Mouse (Mus musculus) hindbrain, embryonic 14.5 days (tissue): ENCODE results near the gene Fbxo46. TPM values are rescaled to one million over a fixed set of nuclear protein-coding genes. Genes with fewer than 3 reads are reported as not detected.

Experiments
- ATAC-seq: fragments of 200-750 bp; cut with Nextera tagmentation; 2 replicates; pipeline ENCODE4 v1.8.0; 2017; ENCODE audit warnings: moderate number of reproducible peaks, mild to moderate bottlenecking, moderate TSS enrichment, moderate library complexity; ENCODE audit not compliant: low FRiP score
- DNase-seq: peaks from one replicate; pipeline ENCODE4 v3.0.0-alpha.2; 2015; ENCODE audit warnings: low spot score
- H3K27ac ChIP-seq: fragments of 300-500 bp; sonication (generic); 2 replicates; pipeline ENCODE4 v1.5.1; 2014; ENCODE audit warnings: mild to moderate bottlenecking, moderate library complexity
- H3K27me3 ChIP-seq: fragments of 300-500 bp; sonication (generic); 2 replicates; pipeline ENCODE4 v1.6.1; 2014; ENCODE audit warnings: mild to moderate bottlenecking, low read length, mixed read lengths; ENCODE audit not compliant: control insufficient read depth, insufficient read depth
- H3K36me3 ChIP-seq: fragments of 300-500 bp; sonication (generic); replicated peaks from 2 replicates; pipeline ENCODE4 v1.6.1; 2014; ENCODE audit not compliant: control insufficient read depth, insufficient read depth
- H3K4me1 ChIP-seq: fragments of 300-500 bp; sonication (generic); replicated peaks from 2 replicates; pipeline ENCODE4 v1.6.1; 2014; ENCODE audit warnings: antibody characterized with exemption, low read length, mixed read lengths; ENCODE audit not compliant: control insufficient read depth, insufficient read depth
- H3K4me2 ChIP-seq: fragments of 300-500 bp; sonication (generic); replicated peaks from 2 replicates; pipeline ENCODE4 v1.6.1; 2014; ENCODE audit warnings: mild to moderate bottlenecking, moderate library complexity
- H3K4me3 ChIP-seq: fragments of 300-500 bp; sonication (generic); replicated peaks from 2 replicates; pipeline ENCODE4 v1.5.1; 2014; ENCODE audit warnings: mild to moderate bottlenecking, low read length
- H3K9ac ChIP-seq: fragments of 300-500 bp; sonication (generic); 2 replicates; pipeline ENCODE4 v1.6.1; 2014
- H3K9me3 ChIP-seq: fragments of 300-500 bp; sonication (generic); 2 replicates; pipeline ENCODE4 v1.6.1; 2016; ENCODE audit warnings: low read length; ENCODE audit not compliant: control insufficient read depth
- WGBS: fragments of 180-500 bp; shearing (Covaris S2); extraction: QIAGEN DNeasy Blood & Tissue Kit; methylation state at CpG from one replicate; pipeline ENCODE4 v1.1.7; 2014; 5-methylcytosine and 5-hydroxymethylcytosine counted together
- polyA plus RNA-seq: library from polyadenylated mRNA; unstranded; fragments of >200 nt; fragmentation: Nextera tagmentation; extraction: Ambion mirVana; gene quantifications from 2 replicates; pipeline ENCODE4 v1.2.1, GENCODE M21; 2014

Gene Fbxo46
- polyA plus RNA-seq, 1 experiment from 2014 or later = 11.9 TPM

GRCm38 (mm10) chr7:19096421-19096976 lies 23.2 kb upstream of the Fbxo46 start:
- 46% methylated on average over 5 of the region's 5 CpGs for WGBS
- H3K9me3 ChIP-seq = no peaks in the 10 kb centered on the region
- H3K4me3 ChIP-seq = peak overlapping the region; percentile 52
- peaks cover 28% of the 10 kb centered on the region; the same call in 1 of the 2 replicates for H3K4me1 ChIP-seq
- H3K27ac ChIP-seq = no peak overlapping the region
- DNase-seq = no peak
- no peak for ATAC-seq
- 0 out of 2 replicates have a peak overlapping the region, but pooled peaks have one; percentile 63 for H3K9ac ChIP-seq
- peaks cover 10% of the 10 kb centered on the region; the same call in 1 of the 2 replicates for H3K36me3 ChIP-seq
- H3K27me3 ChIP-seq = peaks cover 22% of the 10 kb centered on the region
- peak overlapping the region; percentile 94 for H3K4me2 ChIP-seq

- Histone ChIP-seq H3K4me2 (0 out of 2 replicates have a peak overlapping the region, but pooled peaks have one; percentile 0), H3K27me3 (peaks cover 19% of the 10 kb centered on the region), H3K4me3 (no peak overlapping the region), H3K9ac (no peak overlapping the region), H3K4me1 (peaks cover 24% of the 10 kb centered on the region; the same call in 1 of the 2 replicates), H3K36me3 (0 out of 2 replicates have a peak, but pooled peaks cover 4% of the 10 kb centered on the region), H3K9me3 (no peaks in the 10 kb centered on the region), H3K27ac (no peak overlapping the region)
- WGBS = 65% methylated on average over 2 of the region's 2 CpGs
- DNase-seq = no peak
- ATAC-seq = no peak
These were observed 22.4 kb upstream of the Fbxo46 start for GRCm38 (mm10) chr7:19097217-19097616.

DNA sequence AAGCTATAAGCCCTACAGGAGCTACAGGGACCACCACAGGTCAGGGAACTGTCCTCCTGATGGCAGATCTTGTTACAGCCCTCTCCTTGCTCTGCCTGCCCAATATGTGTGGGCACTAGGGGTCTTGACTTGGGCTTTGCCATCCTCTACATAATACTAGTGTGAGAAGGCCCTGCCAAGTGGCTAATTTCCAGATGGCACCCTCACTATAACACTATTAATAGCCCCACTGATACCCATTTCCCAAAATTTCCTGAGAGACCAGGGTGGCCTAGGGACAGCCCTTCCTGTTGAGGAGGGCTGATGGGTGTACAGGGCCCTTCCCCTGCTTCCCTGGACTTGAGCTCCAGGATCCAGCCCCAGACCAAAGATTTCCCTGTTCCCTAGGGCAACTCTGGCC lies 21.8 kb upstream of the Fbxo46 start:
- Histone ChIP-seq H3K4me1 (peaks cover 20% of the 10 kb centered on the region; the same call in 1 of the 2 replicates), H3K27me3 (peaks cover 13% of the 10 kb centered on the region; the same call in 1 of the 2 replicates), H3K4me3 (no peak overlapping the region), H3K36me3 (no peaks in the 10 kb centered on the region), H3K9me3 (no peaks in the 10 kb centered on the region), H3K27ac (no peak overlapping the region), H3K4me2 (no peak overlapping the region), H3K9ac (no peak overlapping the region)
- DNase-seq (no peak), ATAC-seq (no peak)

DNA sequence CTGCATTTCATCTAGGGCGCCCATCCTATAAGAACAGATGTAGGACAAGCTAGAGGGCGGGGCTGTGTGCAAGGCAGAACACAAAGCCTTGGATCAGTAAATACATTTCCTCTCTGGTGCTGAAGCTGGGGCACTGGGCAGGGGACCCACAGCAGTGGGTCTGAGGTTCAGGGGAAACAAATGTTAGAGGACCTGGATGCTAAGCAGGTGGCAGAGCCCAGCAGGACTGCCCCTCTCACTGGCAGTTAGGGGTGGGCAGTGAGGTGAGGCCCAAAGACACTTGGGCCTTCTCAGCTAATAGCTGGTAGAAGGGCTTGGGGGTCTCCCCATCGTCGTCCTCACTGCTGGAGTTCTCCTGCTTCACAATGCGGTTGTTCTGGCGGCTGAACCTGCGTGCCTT lies 20.8 kb upstream of the Fbxo46 start:
- 54% methylated on average over 7 of the region's 7 CpGs for WGBS
- H3K4me1 ChIP-seq = peaks cover 12% of the 10 kb centered on the region; the same call in 1 of the 2 replicates

GRCm38 (mm10) chr7:19100290-19100689 lies 19.4 kb upstream of the Fbxo46 start:
- Histone ChIP-seq H3K4me3 (no peak overlapping the region), H3K27ac (no peak overlapping the region), H3K4me2 (no peak overlapping the region), H3K27me3 (peaks cover 3% of the 10 kb centered on the region; the same call in 1 of the 2 replicates), H3K9ac (no peak overlapping the region), H3K4me1 (peaks cover 11% of the 10 kb centered on the region; the same call in 1 of the 2 replicates), H3K36me3 (no peaks in the 10 kb centered on the region), H3K9me3 (no peaks in the 10 kb centered on the region)
- ATAC-seq (no peak), DNase-seq (no peak)
- 94% methylated on average over 1 of the region's 1 CpGs for WGBS

More for the DNA sequence above, 20.8 kb upstream of the Fbxo46 start:
- no peak for ATAC-seq
- H3K4me3 ChIP-seq = no peak overlapping the region
- no peak overlapping the region for H3K9ac ChIP-seq
- no peak for DNase-seq
- H3K27me3 ChIP-seq = peaks cover 13% of the 10 kb centered on the region; the same call in 1 of the 2 replicates
- no peaks in the 10 kb centered on the region for H3K9me3 ChIP-seq
- H3K27ac ChIP-seq = no peak overlapping the region
- H3K36me3 ChIP-seq = no peaks in the 10 kb centered on the region
- H3K4me2 ChIP-seq = no peak overlapping the region

DNA sequence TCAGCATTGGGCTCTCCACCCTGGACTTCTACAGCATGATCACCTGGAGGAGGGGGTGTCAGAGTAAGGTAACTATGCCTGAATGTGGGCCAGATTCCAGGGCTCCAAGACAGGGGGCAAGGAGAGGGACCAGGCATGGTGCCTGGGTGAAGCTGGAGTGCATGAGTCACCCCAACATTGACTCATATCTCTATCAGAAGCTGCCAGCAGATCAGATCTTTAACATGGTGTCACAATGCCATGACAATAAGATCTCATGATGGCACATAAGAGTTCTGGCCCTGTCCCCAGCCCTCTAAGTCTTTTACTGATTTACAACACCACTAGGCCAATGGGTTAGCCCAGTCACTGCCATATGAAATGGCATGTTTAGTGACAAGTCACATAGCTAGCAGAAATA lies 15.9 kb upstream of the Fbxo46 start:
- Histone ChIP-seq H3K4me1 (no peaks in the 10 kb centered on the region), H3K4me2 (no peak overlapping the region), H3K36me3 (no peaks in the 10 kb centered on the region), H3K9me3 (no peaks in the 10 kb centered on the region), H3K27ac (no peak overlapping the region), H3K4me3 (no peak overlapping the region), H3K9ac (no peak overlapping the region), H3K27me3 (no peaks in the 10 kb centered on the region)
- ATAC-seq = no peak
- no peak for DNase-seq

DNA sequence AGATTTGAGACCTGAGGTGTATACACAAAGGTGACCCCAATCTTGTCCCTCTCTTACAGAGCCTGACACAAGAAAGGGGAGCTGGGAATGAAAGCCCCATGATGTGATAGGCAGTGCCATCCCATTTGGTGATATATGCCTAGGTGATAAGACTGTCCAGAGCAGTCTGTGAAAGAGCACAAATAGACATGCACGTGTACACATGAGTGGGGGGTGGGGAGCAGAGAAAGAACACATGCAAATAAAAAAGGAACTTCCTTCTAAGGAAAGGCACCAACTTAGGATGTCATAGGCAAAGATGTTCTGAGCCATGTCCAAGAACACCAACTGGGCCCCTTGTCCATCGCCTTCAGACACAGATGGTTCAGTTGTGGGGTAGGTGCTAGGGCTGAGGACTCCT lies 15.2 kb upstream of the Fbxo46 start:
- Histone ChIP-seq H3K4me3 (no peak overlapping the region), H3K27ac (no peak overlapping the region), H3K27me3 (no peaks in the 10 kb centered on the region), H3K4me2 (no peak overlapping the region), H3K9ac (no peak overlapping the region), H3K9me3 (no peaks in the 10 kb centered on the region), H3K36me3 (no peaks in the 10 kb centered on the region), H3K4me1 (no peaks in the 10 kb centered on the region)
- no peak for ATAC-seq
- no peak for DNase-seq
- 83% methylated on average over 2 of the region's 2 CpGs for WGBS

- H3K4me3 ChIP-seq = no peak overlapping the region
- no peak overlapping the region for H3K9ac ChIP-seq
- ATAC-seq = no peak
These were observed 12.2 kb upstream of the Fbxo46 start for GRCm38 (mm10) chr7:19107436-19107835.

DNA sequence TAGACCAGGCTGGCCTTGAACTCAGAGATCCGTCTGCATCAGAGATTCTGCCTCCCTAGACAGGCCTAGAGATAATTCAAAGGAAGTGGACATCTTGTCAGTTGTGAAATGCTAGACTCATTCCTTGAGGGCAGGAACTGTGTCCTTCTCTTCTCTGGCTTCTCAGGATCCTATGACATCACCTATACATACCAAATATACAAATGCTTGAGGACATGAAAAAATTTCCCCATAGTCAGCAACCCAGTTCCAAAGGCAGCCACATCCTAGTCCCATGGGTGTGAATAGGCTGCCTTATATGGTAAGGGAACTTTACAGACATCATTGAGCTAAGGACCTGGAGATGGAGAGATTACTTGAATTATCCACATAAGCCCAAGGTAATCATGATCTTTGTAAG lies 10.1 kb upstream of the Fbxo46 start:
- no peaks in the 10 kb centered on the region for H3K4me1 ChIP-seq
- H3K4me3 ChIP-seq = no peak overlapping the region
- no peak overlapping the region for H3K9ac ChIP-seq
- no peak overlapping the region for H3K27ac ChIP-seq
- H3K4me2 ChIP-seq = no peak overlapping the region
- no peaks in the 10 kb centered on the region for H3K9me3 ChIP-seq
- WGBS = 81% methylated on average over 1 of the region's 1 CpGs
- ATAC-seq (no peak), DNase-seq (no peak)
- no peaks in the 10 kb centered on the region for H3K27me3 ChIP-seq
- H3K36me3 ChIP-seq = no peaks in the 10 kb centered on the region

More at GRCm38 (mm10) chr7:19107436-19107835, 12.2 kb upstream of the Fbxo46 start:
- no peak for DNase-seq
- WGBS = 51% methylated on average over 3 of the region's 3 CpGs
- Histone ChIP-seq H3K9me3 (no peaks in the 10 kb centered on the region), H3K4me1 (no peaks in the 10 kb centered on the region), H3K27me3 (no peaks in the 10 kb centered on the region), H3K36me3 (no peaks in the 10 kb centered on the region), H3K4me2 (no peak overlapping the region), H3K27ac (no peak overlapping the region)
